Mouse (Mus musculus): ENCODE measurements around the gene Gm13697.

The Gm13697 gene

DNA sequence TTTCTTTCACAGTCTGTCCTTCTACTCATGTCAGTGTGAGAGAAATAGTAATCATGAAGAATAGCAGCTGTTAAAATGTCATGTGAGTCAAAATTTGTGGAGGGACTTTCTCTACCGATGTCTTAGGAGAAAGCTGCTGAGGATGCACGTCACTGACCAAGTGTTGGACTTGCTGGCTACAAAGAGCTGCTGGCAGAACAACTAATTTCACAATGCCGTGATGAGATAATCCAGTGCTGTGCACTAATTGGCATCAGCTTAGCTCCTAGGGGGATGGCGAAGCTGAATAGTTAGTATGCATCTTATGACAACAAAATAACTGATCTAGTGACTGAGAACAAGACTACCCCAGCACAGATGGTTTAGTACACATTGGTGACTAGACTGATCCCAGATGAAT, 40.7 kb downstream of the Gm13697 start:
- peak; percentile 64 for DNase-seq (ENCODE audit: extremely low read depth, low read depth, low spot score)

DNA sequence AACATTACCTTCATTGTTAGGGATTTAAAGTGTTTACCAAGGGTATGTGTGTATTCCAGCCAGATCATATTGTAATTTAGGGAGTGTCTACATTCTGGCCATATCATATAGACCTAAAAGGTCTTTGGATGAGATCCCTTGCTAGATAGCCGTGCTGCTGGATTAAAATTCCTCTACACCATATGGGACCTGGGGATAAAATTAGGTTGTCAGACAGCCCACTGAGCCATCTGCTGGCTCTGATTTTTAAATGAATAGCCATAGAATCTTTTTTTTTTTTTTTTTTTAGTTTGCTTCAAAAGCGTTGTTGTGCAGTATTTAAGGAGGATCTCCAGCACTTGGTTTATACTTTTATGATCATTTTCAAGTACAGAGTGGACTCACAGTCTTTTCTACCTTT, 48.0 kb downstream of the Gm13697 start:
- DNase-seq (ENCODE audit: extremely low read depth, low read depth, low spot score): no peak

DNA sequence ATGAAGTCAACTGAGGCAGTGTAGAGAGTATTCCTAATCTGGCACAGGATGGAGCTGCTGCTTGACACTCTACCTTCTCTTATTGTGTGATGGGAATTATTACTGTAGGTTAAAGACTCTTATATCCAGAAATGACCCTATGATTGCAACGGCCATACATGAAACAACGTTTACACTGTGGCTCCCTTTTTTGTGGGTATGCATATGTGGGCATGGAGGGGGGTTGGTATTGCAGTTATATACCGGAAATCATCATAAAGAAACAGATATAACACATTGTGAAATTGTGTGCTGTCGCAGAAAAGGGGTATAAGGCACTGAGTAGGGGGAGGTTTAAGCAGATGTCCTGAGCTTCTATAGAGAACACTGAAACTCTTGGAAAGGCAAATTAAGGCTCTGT, 51.5 kb downstream of the Gm13697 start:
- DNase-seq (ENCODE audit: extremely low read depth, low read depth, low spot score): no peak

Measured in fat pad, adult 2 months (tissue).